Mouse (Mus musculus) spleen, adult 2 months (tissue): ENCODE results near the gene Serpina16. TPM values are rescaled to one million over a fixed set of nuclear protein-coding genes. Genes with fewer than 3 reads are reported as not detected.

Experiments
- DNase-seq, 2 experiments: peaks; one replicate each; pipeline versions ENCODE4 v3.0.0 to v3.0.0-alpha.2; 2012 to 2021; ENCODE audit warnings: low spot score in 2 of 2, low read depth in 1 of 2
- H3K27ac ChIP-seq: fragments of 200-500 bp; 2 replicates; pipeline ENCODE4 v1.5.1; 2012; ENCODE audit warnings: low read length, inconsistent platforms; ENCODE audit not compliant: insufficient read depth
- H3K27me3 ChIP-seq: fragments of 200-500 bp; 2 replicates; pipeline ENCODE4 v1.6.1; 2012; ENCODE audit warnings: mild to moderate bottlenecking, moderate library complexity, low read length, inconsistent platforms; ENCODE audit not compliant: control insufficient read depth, insufficient read depth
- H3K36me3 ChIP-seq: fragments of 200-500 bp; 2 replicates; pipeline ENCODE4 v1.6.1; 2012; ENCODE audit warnings: mild to moderate bottlenecking, low read length, inconsistent platforms; ENCODE audit not compliant: control insufficient read depth, insufficient read depth
- H3K4me1 ChIP-seq: fragments of 200-500 bp; 2 replicates; pipeline ENCODE4 v1.6.1; 2011; ENCODE audit warnings: inconsistent platforms; ENCODE audit not compliant: control insufficient read depth, insufficient read depth, insufficient read length
- H3K4me3 ChIP-seq: fragments of 200-500 bp; 2 replicates; pipeline ENCODE4 v1.5.1; 2011; ENCODE audit warnings: mild to moderate bottlenecking, inconsistent platforms; ENCODE audit not compliant: insufficient read depth, insufficient read length; ENCODE audit errors: extremely low read depth
- CTCF ChIP-seq: fragments of 200-500 bp; IDR thresholded peaks from 2 replicates; pipeline ENCODE4 v1.5.1; 2011; ENCODE audit warnings: mild to moderate bottlenecking, inconsistent platforms; ENCODE audit not compliant: insufficient read depth, insufficient read length, insufficient replicate concordance; ENCODE audit errors: extremely low read depth
- POLR2A ChIP-seq: fragments of 200-500 bp; IDR thresholded peaks from 2 replicates; pipeline ENCODE4 v1.6.1; 2011; ENCODE audit warnings: low read depth, low read length, inconsistent platforms
- WGBS: fragments of 180-500 bp; shearing (Covaris S2); methylation state at CpG from one replicate; pipeline ENCODE4 v1.1.7; 2018; 5-methylcytosine and 5-hydroxymethylcytosine counted together
- polyA plus RNA-seq: library from polyadenylated mRNA; depleted of rRNA; stranded (reverse); fragments of >200 nt; gene quantifications from 2 replicates; pipeline ENCODE4 v1.2.3, GENCODE M21; 2012; rRNA removed

Gene Serpina16
- polyA plus RNA-seq = not detected in 2 replicates

- Histone ChIP-seq H3K27ac (no peak within 1 kb of the TSS), H3K4me1 (no peaks in the 10 kb centered on the region), H3K27me3 (no peaks in the 10 kb centered on the region), H3K36me3 (no peaks in the 10 kb centered on the region), H3K4me3 (no peak within 1 kb of the TSS)
- TF ChIP-seq POLR2A (no peak), CTCF (no peak)
- DNase-seq = no peak
- 87% methylated on average over 1 of the region's 1 CpGs for WGBS
Measured at GRCm38 (mm10) chr12:103676039-103676438, at the start of gene Serpina16. Serpina16 (minus strand) TSS chr12:103676139.

- 71% methylated on average over 3 of the region's 3 CpGs for WGBS
- no peaks in the 10 kb centered on the region for H3K36me3 ChIP-seq
- H3K4me1 ChIP-seq = no peaks in the 10 kb centered on the region
- no peaks in the 10 kb centered on the region for H3K27me3 ChIP-seq
- H3K27ac ChIP-seq = no peak overlapping the region
- H3K4me3 ChIP-seq = no peak overlapping the region
- TF ChIP-seq POLR2A (no peak), CTCF (no peak)
- DNase-seq = no peak
Measured at GRCm38 (mm10) chr12:103711537-103711936, 35.6 kb upstream of the Serpina16 start.

GRCm38 (mm10) chr12:103710405-103710804 is 34.5 kb upstream of the Serpina16 start:
- WGBS = 70% methylated on average over 1 of the region's 1 CpGs
- no peak for DNase-seq
- Histone ChIP-seq H3K36me3 (no peaks in the 10 kb centered on the region), H3K4me1 (no peaks in the 10 kb centered on the region), H3K4me3 (no peak overlapping the region), H3K27me3 (no peaks in the 10 kb centered on the region), H3K27ac (no peak overlapping the region)
- no peak for TF ChIP-seq POLR2A
- no peak for TF ChIP-seq CTCF

- H3K27ac ChIP-seq = no peak overlapping the region
- no peak overlapping the region for H3K4me3 ChIP-seq
- no peak for DNase-seq
- TF ChIP-seq CTCF (no peak), POLR2A (no peak)
- 69% methylated on average over 4 of the region's 4 CpGs for WGBS
- H3K4me1 ChIP-seq = no peaks in the 10 kb centered on the region
- H3K36me3 ChIP-seq = no peaks in the 10 kb centered on the region
- H3K27me3 ChIP-seq = no peaks in the 10 kb centered on the region
Measured at GRCm38 (mm10) chr12:103706113-103706512, 30.2 kb upstream of the Serpina16 start.

- WGBS = 51% methylated on average over 2 of the region's 2 CpGs
- no peak for TF ChIP-seq CTCF
- no peak for TF ChIP-seq POLR2A
- Histone ChIP-seq H3K36me3 (no peaks in the 10 kb centered on the region), H3K4me1 (no peaks in the 10 kb centered on the region), H3K27me3 (no peaks in the 10 kb centered on the region), H3K27ac (no peak overlapping the region), H3K4me3 (no peak overlapping the region)
- DNase-seq = no peak
Measured at GRCm38 (mm10) chr12:103705547-103705946, 29.6 kb upstream of the Serpina16 start.

GRCm38 (mm10) chr12:103700144-103700750 is 24.3 kb upstream of the Serpina16 start:
- DNase-seq = no peak

GRCm38 (mm10) chr12:103695429-103695828 is 19.5 kb upstream of the Serpina16 start, which contains the start of gene Serpina1f:
Serpina1f (minus strand) TSS chr12:103695529.
- 87% methylated on average over 8 of the region's 8 CpGs for WGBS

More at GRCm38 (mm10) chr12:103700144-103700750, 24.3 kb upstream of the Serpina16 start:
- H3K36me3 ChIP-seq = no peaks in the 10 kb centered on the region
- H3K27me3 ChIP-seq = no peaks in the 10 kb centered on the region
- no peaks in the 10 kb centered on the region for H3K4me1 ChIP-seq
- no peak for TF ChIP-seq POLR2A
- TF ChIP-seq CTCF = no peak
- H3K27ac ChIP-seq = no peak overlapping the region
- no peak overlapping the region for H3K4me3 ChIP-seq
- WGBS = 77% methylated on average over 4 of the region's 4 CpGs

More at GRCm38 (mm10) chr12:103695429-103695828, 19.5 kb upstream of the Serpina16 start, which contains the start of gene Serpina1f:
- Histone ChIP-seq H3K36me3 (no peaks in the 10 kb centered on the region), H3K4me3 (no peak within 1 kb of the TSS), H3K4me1 (no peaks in the 10 kb centered on the region), H3K27me3 (no peaks in the 10 kb centered on the region), H3K27ac (no peak within 1 kb of the TSS)
- no peak for DNase-seq
- no peak for TF ChIP-seq CTCF
- no peak for TF ChIP-seq POLR2A
